Mouse (Mus musculus) G1E (cell line): ENCODE measurements around the gene Mcu.

ENCODE experiments used
- CTCF ChIP-seq: IDR thresholded peaks from 2 replicates; pipeline ENCODE4 v1.5.1; 2012; ENCODE audit warnings: low read depth, low read length, inconsistent platforms, mixed read lengths
- GATA1 ChIP-seq: IDR thresholded peaks from 2 replicates; pipeline ENCODE4 v1.6.1; 2012; ENCODE audit warnings: borderline replicate concordance, low read length, inconsistent platforms, mixed read lengths
- POLR2AphosphoS5 ChIP-seq: IDR thresholded peaks from 2 replicates; pipeline ENCODE4 v1.6.1; 2012; ENCODE audit warnings: low read depth, low read length, inconsistent platforms; ENCODE audit not compliant: insufficient replicate concordance
- TAL1 ChIP-seq: conservative IDR thresholded peaks from 2 replicates; pipeline ENCODE4 v1.6.1; 2012; ENCODE audit warnings: low read depth, low read length, inconsistent platforms, mixed read lengths

DNA sequence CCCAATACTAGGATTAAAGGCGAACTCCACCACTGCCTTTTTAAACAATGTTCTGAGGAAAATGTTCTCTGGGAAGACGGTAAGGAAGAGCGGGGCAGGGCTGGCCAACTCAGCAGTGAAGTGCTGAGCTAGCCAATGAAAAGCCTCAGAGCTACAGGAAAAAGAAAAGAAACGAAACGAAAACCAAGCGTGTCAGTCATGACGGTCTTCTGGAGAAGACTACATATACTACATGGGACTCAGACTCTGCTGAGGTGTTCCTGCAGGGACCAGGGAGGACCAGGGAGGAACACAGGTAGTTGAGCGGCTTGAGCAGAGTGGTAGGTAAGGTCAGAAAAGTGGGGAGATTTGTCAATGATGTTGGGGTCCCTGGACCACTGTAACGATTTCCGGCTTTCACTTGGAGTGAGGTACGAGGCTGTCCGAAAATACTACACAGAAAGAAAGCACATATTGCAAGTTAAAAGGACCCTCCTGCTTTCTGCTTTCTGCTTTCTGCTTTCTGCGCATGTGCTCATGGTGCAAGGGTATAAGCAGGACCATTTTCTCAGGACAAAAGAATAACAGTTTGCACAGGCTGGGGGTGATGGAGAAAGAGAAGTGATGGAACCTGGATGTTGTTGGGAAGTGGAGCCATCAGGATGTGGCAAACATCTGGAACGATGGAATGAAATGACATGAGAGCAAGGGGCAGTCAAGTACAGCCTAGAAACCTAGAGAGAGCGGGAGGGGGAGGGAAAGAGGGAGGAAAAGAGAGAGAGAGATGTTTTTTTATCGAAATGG is 20.4 kb upstream of the Mcu start:
- TF ChIP-seq CTCF (no peak), GATA1 (no peak), TAL1 (no peak), POLR2AphosphoS5 (no peak)
